26 mouse cellular contexts compared by ENCODE assay signal in genomic region chr4:33132221-33132620, GRCm38 (mm10). TPM values are rescaled to one million over a fixed set of nuclear protein-coding genes. Genes with fewer than 3 reads are reported as not detected.
"Had no signal": no experiment of that assay in that cellular context is flagged by ENCODE, and none has a peak within 500 bp of the region (broad histone marks: within the 10 kb centered on the region; RNA-seq: fewer than 3 reads in every experiment).

TSS of gene Gabrr1 (plus strand) at chr4:33132521.

- DNase-seq: lung, adult 18-20 months; lung, embryonic 14.5 days; lung, postnatal 10 days; lung, postnatal 4 days; retina, postnatal 1 day; right cerebral cortex, adult 18-20 months; right cerebral cortex, postnatal 25 days; right cerebral cortex, postnatal 4 days; spleen, adult 18-20 months; thymus, adult 2 months; thymus, postnatal 25 days; thymus, postnatal 4 days had no signal

- H3K27ac ChIP-seq: midbrain, embryonic 10.5 days; midbrain, embryonic 13.5 days; midbrain, embryonic 15.5 days; neural tube, embryonic 13.5 days; neural tube, embryonic 15.5 days had no signal

- H3K36me3 ChIP-seq: midbrain, embryonic 10.5 days; midbrain, embryonic 13.5 days; midbrain, embryonic 15.5 days; neural tube, embryonic 13.5 days; neural tube, embryonic 15.5 days had no signal

- ATAC-seq: midbrain, embryonic 13.5 days; midbrain, embryonic 15.5 days had no signal

- H3K4me2 ChIP-seq: lung, embryonic 14.5 days; midbrain, embryonic 13.5 days; midbrain, embryonic 15.5 days; neural tube, embryonic 13.5 days; neural tube, embryonic 15.5 days had no signal

- H3K9me3 ChIP-seq: midbrain, embryonic 10.5 days; midbrain, embryonic 13.5 days; midbrain, embryonic 15.5 days; neural tube, embryonic 13.5 days; neural tube, embryonic 15.5 days had no signal

- H3K4me1 ChIP-seq: midbrain, embryonic 13.5 days; midbrain, embryonic 15.5 days; neural tube, embryonic 13.5 days; neural tube, embryonic 15.5 days had no signal

- H3K4me3 ChIP-seq: midbrain, embryonic 10.5 days; midbrain, embryonic 13.5 days; midbrain, embryonic 15.5 days; myocyte; neural tube, embryonic 13.5 days; neural tube, embryonic 15.5 days had no signal

- H3K27me3 ChIP-seq: midbrain, embryonic 13.5 days; midbrain, embryonic 15.5 days; neural tube, embryonic 13.5 days; neural tube, embryonic 15.5 days had no signal

- H3K9ac ChIP-seq: lung, embryonic 14.5 days; midbrain, embryonic 13.5 days; midbrain, embryonic 15.5 days; neural tube, embryonic 13.5 days; neural tube, embryonic 15.5 days had no signal

RNA-seq across cellular contexts. Expression of gene Gabrr1, which starts in this region (rescaled TPM):
- total RNA-seq: megakaryocyte, adult 5-6 weeks; megakaryocyte-erythroid progenitor cell, adult 5-6 weeks had no signal
- polyA plus RNA-seq: liver, embryonic 16.5 days; lung, embryonic 14.5 days; lung, embryonic 16.5 days; myocyte; neural tube, embryonic 11.5 days; stomach, embryonic 14.5 days; stomach, embryonic 16.5 days; urinary bladder, adult 2 months had no signal
